Mouse (Mus musculus): ENCODE results near the gene Cst8.
"Not testable (repeated sequence)": the region's sequence is repeated elsewhere in the genome, so short reads cannot be mapped to it uniquely, and the experiment has no call there.

The Cst8 gene

GRCm38 (mm10) chr2:148798485-148798884 is at the start of gene Cst8:
TSS of gene Cst8 (plus strand) at chr2:148798785.
- Histone ChIP-seq H3K27me3 (ENCODE audit: control insufficient read depth, insufficient read depth, low read length, poor library complexity, severe bottlenecking) (no peaks in the 10 kb centered on the region; the same call in 1 of the 2 replicates), H3K36me3 (ENCODE audit: control insufficient read depth, insufficient read depth, low read length, poor library complexity, severe bottlenecking) (no peaks in the 10 kb centered on the region)
- DNase-seq (ENCODE audit: low read depth, low spot score) = no peak

- DNase-seq (ENCODE audit: low read depth, low spot score) = no peak
- Histone ChIP-seq H3K27me3 (ENCODE audit: control insufficient read depth, insufficient read depth, low read length, poor library complexity, severe bottlenecking) (no peaks in the 10 kb centered on the region), H3K36me3 (ENCODE audit: control insufficient read depth, insufficient read depth, low read length, poor library complexity, severe bottlenecking) (no peaks in the 10 kb centered on the region)
Observed at GRCm38 (mm10) chr2:148750058-148750457, 48.5 kb upstream of the Cst8 start, which contains the start of gene Cstl1. TSS of gene Cstl1 (plus strand) at chr2:148750358.

GRCm38 (mm10) chr2:148751893-148752813 is 46.4 kb upstream of the Cst8 start:
- Histone ChIP-seq H3K36me3 (ENCODE audit: control insufficient read depth, insufficient read depth, low read length, poor library complexity, severe bottlenecking) (no peaks in the 10 kb centered on the region), H3K27me3 (ENCODE audit: control insufficient read depth, insufficient read depth, low read length, poor library complexity, severe bottlenecking) (no peaks in the 10 kb centered on the region)
- peak; percentile 90 for DNase-seq (ENCODE audit: low read depth, low spot score)

GRCm38 (mm10) chr2:148754310-148754846 is 44.2 kb upstream of the Cst8 start:
- DNase-seq (ENCODE audit: low read depth, low spot score) = no peak
- H3K36me3 ChIP-seq (ENCODE audit: control insufficient read depth, insufficient read depth, low read length, poor library complexity, severe bottlenecking) = no peaks in the 10 kb centered on the region
- no peaks in the 10 kb centered on the region for H3K27me3 ChIP-seq (ENCODE audit: control insufficient read depth, insufficient read depth, low read length, poor library complexity, severe bottlenecking)

- H3K36me3 ChIP-seq (ENCODE audit: control insufficient read depth, insufficient read depth, low read length, poor library complexity, severe bottlenecking) = no peaks in the 10 kb centered on the region
- no peaks in the 10 kb centered on the region; the same call in 1 of the 2 replicates for H3K27me3 ChIP-seq (ENCODE audit: control insufficient read depth, insufficient read depth, low read length, poor library complexity, severe bottlenecking)
- peak; percentile 87 for DNase-seq (ENCODE audit: low read depth, low spot score)
Observed at GRCm38 (mm10) chr2:148763648-148764388, 34.8 kb upstream of the Cst8 start.

- not testable (repeated sequence) for H3K36me3 ChIP-seq (ENCODE audit: control insufficient read depth, insufficient read depth, low read length, poor library complexity, severe bottlenecking); DNase-seq (ENCODE audit: low read depth, low spot score); H3K27me3 ChIP-seq (ENCODE audit: control insufficient read depth, insufficient read depth, low read length, poor library complexity, severe bottlenecking)
Observed at GRCm38 (mm10) chr2:148771397-148771796, 27.2 kb upstream of the Cst8 start, which contains the start of gene Cst11. TSS of gene Cst11 (minus strand) at chr2:148771497.

GRCm38 (mm10) chr2:148781709-148782108 is 16.9 kb upstream of the Cst8 start, which contains the start of gene 8030411F24Rik:
TSS of gene 8030411F24Rik (plus strand) at chr2:148782009.
- no peaks in the 10 kb centered on the region for H3K36me3 ChIP-seq (ENCODE audit: control insufficient read depth, insufficient read depth, low read length, poor library complexity, severe bottlenecking)
- H3K27me3 ChIP-seq (ENCODE audit: control insufficient read depth, insufficient read depth, low read length, poor library complexity, severe bottlenecking) = no peaks in the 10 kb centered on the region
- no peak for DNase-seq (ENCODE audit: low read depth, low spot score)

- no peaks in the 10 kb centered on the region for H3K27me3 ChIP-seq (ENCODE audit: control insufficient read depth, insufficient read depth, low read length, poor library complexity, severe bottlenecking)
Observed at GRCm38 (mm10) chr2:148789142-148789541, 9.4 kb upstream of the Cst8 start, which contains the start of gene Cst12. TSS of gene Cst12 (plus strand) at chr2:148789361.

GRCm38 (mm10) chr2:148801491-148801921 is 2.9 kb downstream of the Cst8 start:
- H3K27me3 ChIP-seq (ENCODE audit: control insufficient read depth, insufficient read depth, low read length, poor library complexity, severe bottlenecking) = no peaks in the 10 kb centered on the region; the same call in 1 of the 2 replicates
- no peak for DNase-seq (ENCODE audit: low read depth, low spot score)
- H3K36me3 ChIP-seq (ENCODE audit: control insufficient read depth, insufficient read depth, low read length, poor library complexity, severe bottlenecking) = no peaks in the 10 kb centered on the region

More at GRCm38 (mm10) chr2:148789142-148789541, 9.4 kb upstream of the Cst8 start, which contains the start of gene Cst12:
- DNase-seq (ENCODE audit: low read depth, low spot score) = no peak
- H3K36me3 ChIP-seq (ENCODE audit: control insufficient read depth, insufficient read depth, low read length, poor library complexity, severe bottlenecking) = no peaks in the 10 kb centered on the region

- Histone ChIP-seq H3K36me3 (ENCODE audit: control insufficient read depth, insufficient read depth, low read length, poor library complexity, severe bottlenecking) (no peaks in the 10 kb centered on the region), H3K27me3 (ENCODE audit: control insufficient read depth, insufficient read depth, low read length, poor library complexity, severe bottlenecking) (no peaks in the 10 kb centered on the region; the same call in 1 of the 2 replicates)
- no peak for DNase-seq (ENCODE audit: low read depth, low spot score)
Observed at GRCm38 (mm10) chr2:148806696-148807095, 8.1 kb downstream of the Cst8 start.

- Histone ChIP-seq H3K27me3 (ENCODE audit: control insufficient read depth, insufficient read depth, low read length, poor library complexity, severe bottlenecking) (no peaks in the 10 kb centered on the region), H3K36me3 (ENCODE audit: control insufficient read depth, insufficient read depth, low read length, poor library complexity, severe bottlenecking) (no peaks in the 10 kb centered on the region)
- no peak for DNase-seq (ENCODE audit: low read depth, low spot score)
Observed at GRCm38 (mm10) chr2:148819909-148820308, 21.3 kb downstream of the Cst8 start, which contains the start of gene Cst13. TSS of gene Cst13 (plus strand) at chr2:148820081.

GRCm38 (mm10) chr2:148825986-148826385 is 27.4 kb downstream of the Cst8 start:
- DNase-seq (ENCODE audit: low read depth, low spot score) = no peak
- Histone ChIP-seq H3K27me3 (ENCODE audit: control insufficient read depth, insufficient read depth, low read length, poor library complexity, severe bottlenecking) (no peaks in the 10 kb centered on the region), H3K36me3 (ENCODE audit: control insufficient read depth, insufficient read depth, low read length, poor library complexity, severe bottlenecking) (no peaks in the 10 kb centered on the region)

- H3K36me3 ChIP-seq (ENCODE audit: control insufficient read depth, insufficient read depth, low read length, poor library complexity, severe bottlenecking) = no peaks in the 10 kb centered on the region
- H3K27me3 ChIP-seq (ENCODE audit: control insufficient read depth, insufficient read depth, low read length, poor library complexity, severe bottlenecking) = no peaks in the 10 kb centered on the region
- DNase-seq (ENCODE audit: low read depth, low spot score) = no peak
Observed at GRCm38 (mm10) chr2:148834912-148835311, 36.3 kb downstream of the Cst8 start, which contains the start of gene Cst9. TSS of gene Cst9 (plus strand) at chr2:148835147.

- H3K36me3 ChIP-seq (ENCODE audit: control insufficient read depth, insufficient read depth, low read length, poor library complexity, severe bottlenecking) = no peaks in the 10 kb centered on the region
- DNase-seq (ENCODE audit: low read depth, low spot score) = no peak
- no peaks in the 10 kb centered on the region for H3K27me3 ChIP-seq (ENCODE audit: control insufficient read depth, insufficient read depth, low read length, poor library complexity, severe bottlenecking)
Observed at GRCm38 (mm10) chr2:148838075-148838777, 39.6 kb downstream of the Cst8 start.
